Mouse (Mus musculus): ENCODE results near the gene Gtf3a.

GRCm38 (mm10) chr5:146974781-146975123, 26.3 kb downstream of the Gtf3a start:
- no peak for TF ChIP-seq POLR2A (IDR thresholded peaks at IDR 0.05; ENCODE audit: borderline replicate concordance, extremely low read depth, low read depth, low read length)
- no peak for TF ChIP-seq CTCF (IDR thresholded peaks at IDR 0.05; ENCODE audit: insufficient read depth, low read length)
